Mouse (Mus musculus) midbrain, postnatal 0 days (tissue): ENCODE results near the gene Nell2. TPM values are rescaled to one million over a fixed set of nuclear protein-coding genes. Genes with fewer than 3 reads are reported as not detected.

Experiments
- ATAC-seq: fragments of 200-750 bp; cut with Nextera tagmentation; 2 replicates; pipeline ENCODE4 v1.8.0; 2017; ENCODE audit warnings: moderate number of reproducible peaks, mild to moderate bottlenecking, moderate TSS enrichment, moderate library complexity; ENCODE audit not compliant: low FRiP score
- DNase-seq: peaks from one replicate; pipeline ENCODE4 v3.0.0-alpha.2; 2015; ENCODE audit warnings: low spot score
- H3K27ac ChIP-seq: fragments of 300-500 bp; sonication (generic); 2 replicates; pipeline ENCODE4 v1.5.1; 2014; ENCODE audit warnings: low read depth, mild to moderate bottlenecking, low read length, mixed read lengths
- H3K27me3 ChIP-seq: fragments of 300-500 bp; sonication (generic); 2 replicates; pipeline ENCODE4 v1.6.1; 2014; ENCODE audit warnings: low read length, control low read depth, mixed read lengths; ENCODE audit not compliant: insufficient read depth
- H3K36me3 ChIP-seq: fragments of 300-500 bp; sonication (generic); 2 replicates; pipeline ENCODE4 v1.6.1; 2014; ENCODE audit warnings: low read length, control low read depth, mixed read lengths; ENCODE audit not compliant: insufficient read depth
- H3K4me1 ChIP-seq: fragments of 300-500 bp; sonication (generic); 2 replicates; pipeline ENCODE4 v1.6.1; 2014; ENCODE audit warnings: mild to moderate bottlenecking, control low read depth, antibody characterized with exemption, low read length, mixed read lengths; ENCODE audit not compliant: insufficient read depth
- H3K4me2 ChIP-seq: fragments of 300-500 bp; sonication (generic); 2 replicates; pipeline ENCODE4 v1.6.1; 2014; ENCODE audit warnings: low read depth, mild to moderate bottlenecking, low read length, mixed read lengths; ENCODE audit not compliant: poor library complexity, severe bottlenecking
- H3K4me3 ChIP-seq: fragments of 300-500 bp; sonication (generic); 2 replicates; pipeline ENCODE4 v1.5.1; 2014; ENCODE audit warnings: low read depth, mild to moderate bottlenecking, low read length, moderate library complexity
- H3K9ac ChIP-seq: fragments of 300-500 bp; sonication (generic); replicated peaks from 2 replicates; pipeline ENCODE4 v1.6.1; 2014; ENCODE audit warnings: mild to moderate bottlenecking, low read length, moderate library complexity, mixed read lengths; ENCODE audit not compliant: poor library complexity, severe bottlenecking
- H3K9me3 ChIP-seq: fragments of 300-500 bp; sonication (generic); 2 replicates; pipeline ENCODE4 v1.6.1; 2016; ENCODE audit warnings: low read length, control low read depth
- CTCF ChIP-seq: IDR thresholded peaks from 2 replicates; pipeline ENCODE4 v1.5.1; 2016; ENCODE audit warnings: antibody characterized with exemption, mild to moderate bottlenecking
- WGBS: fragments of 180-500 bp; shearing (Covaris S2); extraction: QIAGEN DNeasy Blood & Tissue Kit; methylation state at CpG from one replicate; pipeline ENCODE4 v1.1.7; 2014; 5-methylcytosine and 5-hydroxymethylcytosine counted together
- polyA plus RNA-seq: library from polyadenylated mRNA; unstranded; fragments of >200 nt; fragmentation: Nextera tagmentation; extraction: Ambion mirVana; gene quantifications from 2 replicates; pipeline ENCODE4 v1.2.1, GENCODE M21; 2015
- total RNA-seq: library from RNA; depleted of rRNA; stranded (reverse); fragments of >200 nt; gene quantifications from 2 replicates; pipeline ENCODE4 v1.2.3, GENCODE M21; 2014

The Nell2 gene
- total and polyA plus RNA-seq, 2 experiments from 2014 or later, result 181 to 199 TPM

- Histone ChIP-seq H3K27me3 (no peaks in the 10 kb centered on the region), H3K27ac (no peak overlapping the region), H3K36me3 (peaks cover 4% of the 10 kb centered on the region; the same call in 1 of the 2 replicates), H3K4me1 (no peaks in the 10 kb centered on the region), H3K9me3 (no peaks in the 10 kb centered on the region), H3K4me3 (no peak overlapping the region), H3K4me2 (no peak overlapping the region), H3K9ac (no peak overlapping the region)
- no peak for TF ChIP-seq CTCF
- 78% methylated on average over 10 of the region's 10 CpGs for WGBS
- ATAC-seq (no peak), DNase-seq (no peak)
Observed at GRCm38 (mm10) chr15:95296561-95296960, 231.8 kb downstream of the Nell2 start.

GRCm38 (mm10) chr15:95289047-95289446, 239.3 kb downstream of the Nell2 start:
- Histone ChIP-seq H3K4me1 (no peaks in the 10 kb centered on the region), H3K27ac (no peak overlapping the region), H3K4me3 (no peak overlapping the region), H3K36me3 (no peaks in the 10 kb centered on the region), H3K4me2 (no peak overlapping the region), H3K9ac (no peak overlapping the region), H3K27me3 (no peaks in the 10 kb centered on the region), H3K9me3 (no peaks in the 10 kb centered on the region)
- 41% methylated on average over 10 of the region's 10 CpGs for WGBS
- no peak for ATAC-seq
- no peak for DNase-seq
- no peak for TF ChIP-seq CTCF

- ATAC-seq, result no peak
- WGBS, result 17% methylated on average over 6 of the region's 6 CpGs
- no peak for TF ChIP-seq CTCF
- Histone ChIP-seq H3K36me3 (no peaks in the 10 kb centered on the region), H3K27ac (no peak overlapping the region), H3K4me2 (no peak overlapping the region), H3K9ac (no peak overlapping the region), H3K27me3 (no peaks in the 10 kb centered on the region), H3K4me3 (no peak overlapping the region), H3K9me3 (no peaks in the 10 kb centered on the region), H3K4me1 (no peaks in the 10 kb centered on the region)
- no peak for DNase-seq
Observed at GRCm38 (mm10) chr15:95285199-95285598, 243.2 kb downstream of the Nell2 start.

GRCm38 (mm10) chr15:95280986-95281385, 247.4 kb downstream of the Nell2 start:
- TF ChIP-seq CTCF, result no peak
- Histone ChIP-seq H3K4me1 (no peaks in the 10 kb centered on the region), H3K4me3 (no peak overlapping the region), H3K36me3 (no peaks in the 10 kb centered on the region), H3K9me3 (no peaks in the 10 kb centered on the region), H3K4me2 (no peak overlapping the region), H3K9ac (no peak overlapping the region), H3K27ac (no peak overlapping the region), H3K27me3 (no peaks in the 10 kb centered on the region)
- ATAC-seq (no peak), DNase-seq (no peak)
- WGBS, result 87% methylated on average over 2 of the region's 2 CpGs

GRCm38 (mm10) chr15:95278001-95278400, 250.4 kb downstream of the Nell2 start:
- TF ChIP-seq CTCF, result no peak
- no peak overlapping the region for H3K4me3 ChIP-seq
- ATAC-seq (no peak), DNase-seq (no peak)
- H3K4me1 ChIP-seq, result no peaks in the 10 kb centered on the region
- H3K9ac ChIP-seq, result no peak overlapping the region
- H3K27me3 ChIP-seq, result no peaks in the 10 kb centered on the region
- WGBS, result 69% methylated on average over 4 of the region's 4 CpGs
- H3K4me2 ChIP-seq, result no peak overlapping the region
- no peak overlapping the region for H3K27ac ChIP-seq
- H3K9me3 ChIP-seq, result no peaks in the 10 kb centered on the region
- H3K36me3 ChIP-seq, result no peaks in the 10 kb centered on the region

- no peak for TF ChIP-seq CTCF
- DNase-seq (no peak), ATAC-seq (no peak)
- H3K9me3 ChIP-seq, result no peaks in the 10 kb centered on the region
- H3K36me3 ChIP-seq, result no peaks in the 10 kb centered on the region
- H3K27me3 ChIP-seq, result no peaks in the 10 kb centered on the region
- 96% methylated on average over 3 of the region's 3 CpGs for WGBS
- H3K4me1 ChIP-seq, result no peaks in the 10 kb centered on the region
- H3K4me2 ChIP-seq, result no peak overlapping the region
- H3K27ac ChIP-seq, result no peak overlapping the region
- no peak overlapping the region for H3K4me3 ChIP-seq
- H3K9ac ChIP-seq, result no peak overlapping the region
Observed at GRCm38 (mm10) chr15:95276556-95276955, 251.8 kb downstream of the Nell2 start.
